Mouse (Mus musculus) liver, adult 2 months (tissue): Measurements from ENCODE around the gene Qars. TPM values are rescaled to one million over a fixed set of nuclear protein-coding genes. Genes with fewer than 3 reads are reported as not detected.

Source experiments
- DNase-seq: peaks from one replicate; pipeline ENCODE4 v3.0.0-alpha.2; 2011; ENCODE audit warnings: low read depth, low spot score; ENCODE audit errors: extremely low read depth
- H3K27ac ChIP-seq: fragments of 200-500 bp; replicated peaks from 2 replicates; pipeline ENCODE4 v1.5.1; 2012; ENCODE audit warnings: low read depth, mild to moderate bottlenecking, control low read depth, inconsistent platforms, low read length; ENCODE audit not compliant: insufficient read depth
- H3K27me3 ChIP-seq: fragments of 200-500 bp; 2 replicates; pipeline ENCODE4 v1.6.1; 2012; ENCODE audit warnings: mild to moderate bottlenecking, moderate library complexity, low read length, inconsistent platforms; ENCODE audit not compliant: control insufficient read depth, insufficient read depth
- H3K36me3 ChIP-seq: fragments of 200-500 bp; 2 replicates; pipeline ENCODE4 v1.6.1; 2012; ENCODE audit warnings: low read length, inconsistent platforms; ENCODE audit not compliant: control insufficient read depth, insufficient read depth
- H3K4me1 ChIP-seq: fragments of 200-500 bp; 2 replicates; pipeline ENCODE4 v1.6.1; 2011; ENCODE audit warnings: low read length; ENCODE audit not compliant: control insufficient read depth, insufficient read depth
- H3K4me3 ChIP-seq: fragments of 200-500 bp; 2 replicates; pipeline ENCODE4 v1.5.1; 2011; ENCODE audit warnings: low read depth, mild to moderate bottlenecking, control low read depth, low read length, moderate library complexity; ENCODE audit not compliant: insufficient read depth
- H3K79me2 ChIP-seq: fragments of 200-500 bp; 2 replicates; pipeline ENCODE4 v1.6.1; 2012; ENCODE audit warnings: inconsistent platforms, mild to moderate bottlenecking, low read length, moderate library complexity; ENCODE audit not compliant: control insufficient read depth, insufficient read depth
- H3K9ac ChIP-seq: fragments of 200-500 bp; 2 replicates; pipeline ENCODE4 v1.6.1; 2012; ENCODE audit warnings: low read depth, mild to moderate bottlenecking, control low read depth, inconsistent platforms, low read length
- CTCF ChIP-seq: fragments of 200-500 bp; IDR thresholded peaks from 2 replicates; pipeline ENCODE4 v1.5.1; 2011; ENCODE audit warnings: low read depth, low read length, control low read depth
- POLR2A ChIP-seq: fragments of 200-500 bp; IDR thresholded peaks from 2 replicates; pipeline ENCODE4 v1.6.1; 2011; ENCODE audit warnings: low read length, control low read depth; ENCODE audit not compliant: insufficient read depth; ENCODE audit errors: extremely low read depth
- WGBS: fragments of 180-500 bp; shearing (Covaris S2); methylation state at CpG from one replicate; pipeline ENCODE4 v1.1.7; 2018; 5-methylcytosine and 5-hydroxymethylcytosine counted together
- polyA plus RNA-seq: library from polyadenylated mRNA; depleted of rRNA; stranded (reverse); fragments of >200 nt; gene quantifications from 2 replicates; pipeline ENCODE4 v1.2.3, GENCODE M21; 2012
- total RNA-seq: library from RNA; depleted of rRNA; stranded (reverse); fragments of >200 nt; gene quantifications from 2 replicates; pipeline ENCODE4 v1.2.3, GENCODE M21; 2014

Qars gene
- total and polyA plus RNA-seq, 2 experiments = 69.6 to 99.4 TPM

DNA sequence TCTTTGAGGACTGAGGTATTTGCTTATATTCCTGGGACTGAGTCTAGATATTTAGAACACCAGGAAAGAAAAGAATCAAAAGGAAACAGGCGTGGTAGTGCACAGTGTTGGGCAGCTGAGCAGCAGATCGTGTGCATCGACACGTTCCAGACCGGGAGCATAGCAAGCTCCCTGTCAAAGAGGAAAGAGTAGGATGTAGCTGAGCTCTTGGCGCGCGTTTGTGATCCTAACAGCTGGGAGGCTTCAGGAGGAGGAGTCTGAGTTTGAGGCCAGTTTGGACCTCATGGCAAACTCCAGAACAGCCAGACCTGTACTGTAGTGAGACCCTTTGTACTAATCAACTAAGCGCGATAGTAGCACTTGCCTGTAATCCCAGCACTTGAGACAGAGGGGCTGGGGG is 45.3 kb upstream of the Qars start:
- no peak for DNase-seq
- 80% methylated on average over 10 of the region's 10 CpGs for WGBS
- H3K9ac ChIP-seq = no peak overlapping the region
- H3K36me3 ChIP-seq = peaks cover 4% of the 10 kb centered on the region
- peaks cover 5% of the 10 kb centered on the region; the same call in 1 of the 2 replicates for H3K79me2 ChIP-seq
- H3K4me3 ChIP-seq = no peak overlapping the region
- TF ChIP-seq POLR2A (no peak), CTCF (no peak)
- peaks cover 7% of the 10 kb centered on the region for H3K4me1 ChIP-seq
- no peak overlapping the region for H3K27ac ChIP-seq
- no peaks in the 10 kb centered on the region for H3K27me3 ChIP-seq

DNA sequence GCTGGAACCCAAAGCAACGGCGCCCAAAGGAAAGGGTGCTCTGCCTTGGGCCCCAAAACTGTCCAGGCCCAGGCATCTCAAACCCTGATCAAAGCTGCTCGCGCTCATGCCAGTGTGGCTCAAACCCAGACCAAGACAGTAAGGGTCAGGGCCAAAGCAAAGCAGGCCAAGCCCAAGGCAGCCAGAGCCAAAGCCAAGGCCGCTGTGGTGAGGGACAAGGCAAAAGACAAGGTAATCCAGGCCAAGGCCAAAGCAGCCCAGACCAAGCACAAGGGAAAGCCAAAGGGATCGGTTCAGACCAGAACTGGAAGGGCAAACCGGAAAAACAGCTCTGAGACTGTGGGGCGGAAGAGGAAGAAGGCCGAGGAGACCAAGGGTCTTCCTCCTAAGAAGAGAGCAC is 43.8 kb upstream of the Qars start:
- DNase-seq = no peak
- 96% methylated on average over 9 of the region's 9 CpGs for WGBS
- H3K9ac ChIP-seq = no peak overlapping the region
- peaks cover 4% of the 10 kb centered on the region for H3K36me3 ChIP-seq
- TF ChIP-seq POLR2A (no peak), CTCF (no peak)
- peaks cover 7% of the 10 kb centered on the region for H3K4me1 ChIP-seq
- H3K4me3 ChIP-seq = no peak overlapping the region
- no peak overlapping the region for H3K27ac ChIP-seq
- H3K79me2 ChIP-seq = peaks cover 5% of the 10 kb centered on the region; the same call in 1 of the 2 replicates
- H3K27me3 ChIP-seq = no peaks in the 10 kb centered on the region

DNA sequence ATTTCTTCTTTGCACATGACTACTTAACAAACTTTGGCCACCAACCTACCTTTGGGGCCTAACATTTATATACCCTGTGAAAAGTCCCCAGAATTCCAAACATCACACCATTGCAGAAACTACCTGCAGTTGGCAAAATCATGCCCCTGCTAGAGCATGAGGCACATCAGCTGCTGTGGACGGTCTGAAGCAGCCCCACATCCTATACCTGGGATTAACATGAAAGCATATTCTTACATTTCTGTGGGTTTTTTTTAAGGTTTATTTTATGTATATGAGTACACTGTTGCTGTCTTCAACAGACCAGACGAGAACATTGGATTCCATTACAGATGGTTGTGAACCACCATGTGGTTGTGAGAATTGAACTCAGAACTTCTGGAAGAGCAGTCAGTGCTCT is 41.3 kb upstream of the Qars start:
- DNase-seq = no peak
- Histone ChIP-seq H3K9ac (no peak overlapping the region), H3K4me3 (no peak overlapping the region), H3K27ac (no peak overlapping the region), H3K27me3 (no peaks in the 10 kb centered on the region), H3K36me3 (peaks cover 4% of the 10 kb centered on the region), H3K4me1 (peaks cover 5% of the 10 kb centered on the region), H3K79me2 (peaks cover 5% of the 10 kb centered on the region; the same call in 1 of the 2 replicates)
- 97% methylated on average over 2 of the region's 2 CpGs for WGBS
- TF ChIP-seq POLR2A = no peak
- TF ChIP-seq CTCF = no peak

DNA sequence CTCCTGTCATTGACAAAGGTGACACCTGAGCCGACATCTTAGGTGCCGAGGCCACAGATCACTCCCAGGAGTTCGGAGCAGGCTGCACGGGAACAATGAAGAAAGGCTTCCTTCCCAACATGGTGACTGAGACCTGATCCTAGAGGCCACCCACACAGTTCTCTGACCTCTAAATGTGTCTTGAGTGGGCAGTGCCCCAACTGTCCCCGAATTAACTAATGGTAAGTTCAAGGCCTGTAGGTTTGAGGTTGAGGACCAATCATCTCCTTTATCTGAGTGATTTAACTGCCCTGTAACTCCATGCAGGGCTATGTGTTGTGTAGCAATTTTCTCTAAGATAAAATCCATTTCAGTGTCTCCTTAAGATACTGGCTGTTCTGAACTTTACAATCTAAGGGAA is 38.1 kb upstream of the Qars start:
- no peaks in the 10 kb centered on the region for H3K27me3 ChIP-seq
- TF ChIP-seq POLR2A (no peak), CTCF (no peak)
- H3K27ac ChIP-seq = no peak overlapping the region
- no peak for DNase-seq
- no peaks in the 10 kb centered on the region for H3K36me3 ChIP-seq
- H3K4me3 ChIP-seq = no peak overlapping the region
- no peaks in the 10 kb centered on the region for H3K79me2 ChIP-seq
- H3K9ac ChIP-seq = no peak overlapping the region
- 81% methylated on average over 5 of the region's 5 CpGs for WGBS
- no peaks in the 10 kb centered on the region for H3K4me1 ChIP-seq

DNA sequence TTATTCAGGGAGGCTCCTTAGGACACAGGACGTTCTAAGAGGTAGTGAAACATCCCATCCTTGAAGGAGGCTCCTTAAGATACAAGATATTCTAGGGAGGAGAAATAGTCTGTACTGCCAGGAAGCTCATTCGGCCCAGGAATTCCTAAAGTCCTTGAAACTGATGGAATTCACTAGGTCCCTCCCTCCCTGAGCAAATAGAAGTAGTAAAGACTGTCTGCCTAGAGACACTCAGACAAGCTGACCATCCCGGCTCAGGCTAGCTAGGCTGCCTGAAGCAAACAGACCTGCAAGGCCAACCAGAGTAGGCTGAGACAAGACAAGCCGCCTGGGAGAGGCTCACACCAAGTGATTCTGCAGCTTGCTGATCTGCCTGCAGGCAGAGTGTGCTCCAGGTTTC is 37.7 kb upstream of the Qars start:
- no peak overlapping the region for H3K4me3 ChIP-seq
- WGBS = 65% methylated on average over 4 of the region's 4 CpGs
- no peaks in the 10 kb centered on the region for H3K36me3 ChIP-seq
- no peak for TF ChIP-seq POLR2A
- no peak for TF ChIP-seq CTCF
- H3K27me3 ChIP-seq = no peaks in the 10 kb centered on the region
- no peak overlapping the region for H3K27ac ChIP-seq
- no peak overlapping the region for H3K9ac ChIP-seq
- H3K79me2 ChIP-seq = no peaks in the 10 kb centered on the region
- no peak for DNase-seq
- H3K4me1 ChIP-seq = no peaks in the 10 kb centered on the region

DNA sequence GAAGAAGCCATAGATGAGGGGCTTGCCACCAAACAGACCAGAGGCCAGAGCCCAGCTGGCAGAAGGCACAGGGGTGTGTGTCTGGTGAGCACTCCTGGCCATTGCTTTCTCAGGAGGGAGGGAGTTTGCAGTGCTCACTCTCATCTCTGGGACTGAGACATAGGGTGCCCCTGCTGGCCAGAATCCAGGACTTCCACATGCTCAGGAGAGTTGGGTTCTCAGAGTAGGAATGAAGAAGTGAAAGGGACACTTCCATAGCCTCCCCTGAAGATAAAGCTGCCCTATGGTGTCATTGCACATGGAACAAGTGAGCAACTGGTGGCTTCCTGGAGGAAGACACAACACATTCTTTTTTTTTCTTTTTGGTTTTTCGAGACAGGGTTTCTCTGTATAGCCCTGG is 33.0 kb upstream of the Qars start:
- WGBS = 44% methylated on average over 1 of the region's 1 CpGs
- no peak overlapping the region for H3K27ac ChIP-seq
- no peak overlapping the region for H3K4me3 ChIP-seq
- TF ChIP-seq CTCF (no peak), POLR2A (no peak)
- H3K79me2 ChIP-seq = no peaks in the 10 kb centered on the region
- DNase-seq = no peak
- no peaks in the 10 kb centered on the region for H3K4me1 ChIP-seq
- no peaks in the 10 kb centered on the region for H3K27me3 ChIP-seq
- no peaks in the 10 kb centered on the region for H3K36me3 ChIP-seq
- H3K9ac ChIP-seq = no peak overlapping the region
